Mouse (Mus musculus) heart, adult 8-10 months (tissue): Measurements from ENCODE around the gene Galntl6. TPM values are rescaled to one million over a fixed set of nuclear protein-coding genes. Genes with fewer than 3 reads are reported as not detected.

Experiments used
- DNase-seq: peaks from one replicate; pipeline ENCODE4 v3.0.0; 2022; ENCODE audit warnings: low spot score
- total RNA-seq, 4 experiments: library from RNA; stranded (reverse); gene quantifications; 2 replicates each; pipeline ENCODE4 v1.2.4; 2022

Gene Galntl6
- total RNA-seq, 4 experiments from 2014 or later, result not detected

DNA sequence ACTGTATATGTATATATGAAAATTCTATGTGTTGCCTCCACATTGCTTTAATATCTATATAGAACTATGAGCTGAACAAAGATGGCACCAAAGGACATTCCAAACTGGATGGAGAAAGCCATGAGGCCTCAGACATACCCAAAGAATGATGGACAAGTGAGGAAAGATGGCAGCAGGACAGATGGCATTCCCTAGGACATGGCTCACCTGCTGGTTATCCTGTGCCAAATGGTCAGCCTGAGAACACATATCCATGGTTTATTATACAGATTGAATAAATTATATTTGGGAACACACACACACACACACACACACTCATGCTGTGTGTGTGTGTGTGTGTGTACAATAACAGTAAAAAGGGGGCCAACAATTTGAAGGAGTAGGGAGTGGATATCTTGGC, 1063.4 kb downstream of the Galntl6 start:
- no peak for DNase-seq

DNA sequence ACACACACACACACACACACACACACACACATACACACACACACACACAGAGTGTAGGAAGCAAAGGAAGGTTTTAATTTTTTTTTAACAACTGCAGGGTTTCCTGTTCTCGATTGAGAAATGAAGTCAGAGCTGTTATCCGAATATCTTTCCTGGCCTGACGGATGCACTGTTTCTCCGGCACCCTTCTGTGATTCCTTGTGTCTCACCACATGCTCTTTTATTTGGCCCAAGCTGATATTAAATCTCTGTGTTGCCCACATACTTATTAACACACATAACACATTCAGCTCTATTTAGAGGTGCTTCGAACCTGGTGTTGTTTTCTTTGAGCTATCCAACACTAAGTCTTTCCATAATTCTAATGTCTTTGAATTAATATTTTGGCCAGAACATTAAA, 1069.0 kb downstream of the Galntl6 start:
- DNase-seq, result no peak

DNA sequence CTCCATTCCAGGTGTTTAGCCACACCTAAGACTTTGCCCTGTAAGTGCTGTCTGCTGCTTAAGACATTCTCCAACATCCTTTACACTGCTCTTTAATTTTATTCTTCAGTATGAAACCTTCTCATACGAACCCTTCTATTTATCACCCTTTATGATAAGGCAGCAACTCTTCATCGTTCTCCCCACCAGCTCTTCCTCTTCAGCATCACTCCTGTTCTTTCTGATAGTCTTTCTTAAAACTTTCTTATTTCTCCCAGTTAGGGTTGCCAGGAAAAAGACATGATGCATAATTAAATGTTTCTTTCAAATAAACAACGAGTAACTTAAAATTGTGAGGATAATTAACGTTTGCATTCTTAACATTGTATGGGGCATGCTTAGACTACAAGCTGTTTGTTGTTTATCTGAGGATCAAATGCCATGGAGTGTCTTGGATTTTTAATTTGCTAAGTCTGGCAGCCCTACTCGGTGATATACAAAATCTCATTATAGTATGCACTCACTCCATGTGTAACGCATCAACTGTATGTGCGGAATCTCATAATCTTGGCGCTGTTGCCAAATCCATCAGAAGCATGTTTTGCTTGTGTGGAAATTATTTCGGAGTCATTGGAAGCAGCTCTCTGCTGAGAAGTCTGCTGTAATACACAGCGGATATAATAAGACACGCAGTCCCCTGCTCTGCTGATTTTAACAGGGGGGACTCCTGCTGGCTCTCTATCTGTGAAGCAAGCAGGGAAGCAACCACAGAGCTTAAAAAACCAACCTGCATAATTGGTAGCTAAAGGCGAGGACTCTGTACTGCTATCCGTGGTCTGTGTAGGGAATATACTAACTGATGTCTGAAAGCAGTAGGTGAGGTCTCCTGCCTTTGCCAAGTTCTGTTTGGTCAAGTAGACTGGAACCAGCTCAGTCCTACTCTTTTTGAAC, 1069.7 kb downstream of the Galntl6 start:
- DNase-seq, result no peak

DNA sequence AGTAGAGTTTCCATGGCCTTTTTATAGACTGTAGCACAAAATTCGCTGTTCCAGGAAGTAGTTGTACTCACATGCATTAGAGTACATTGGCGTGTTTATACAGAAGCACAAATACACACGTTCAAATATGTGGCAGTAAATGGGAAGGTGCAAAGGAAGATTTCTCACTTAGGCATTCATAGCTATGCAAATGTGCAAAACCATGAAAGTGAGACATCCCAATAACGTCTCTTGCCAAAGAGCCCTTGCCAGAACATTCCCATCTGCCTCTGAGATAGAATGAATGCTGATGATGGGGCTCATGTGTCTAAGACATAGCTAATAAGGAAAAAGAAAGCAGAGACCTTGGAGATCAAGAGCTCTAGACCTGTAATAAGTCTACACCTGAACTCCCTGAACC, 1071.0 kb downstream of the Galntl6 start:
- no peak for DNase-seq

DNA sequence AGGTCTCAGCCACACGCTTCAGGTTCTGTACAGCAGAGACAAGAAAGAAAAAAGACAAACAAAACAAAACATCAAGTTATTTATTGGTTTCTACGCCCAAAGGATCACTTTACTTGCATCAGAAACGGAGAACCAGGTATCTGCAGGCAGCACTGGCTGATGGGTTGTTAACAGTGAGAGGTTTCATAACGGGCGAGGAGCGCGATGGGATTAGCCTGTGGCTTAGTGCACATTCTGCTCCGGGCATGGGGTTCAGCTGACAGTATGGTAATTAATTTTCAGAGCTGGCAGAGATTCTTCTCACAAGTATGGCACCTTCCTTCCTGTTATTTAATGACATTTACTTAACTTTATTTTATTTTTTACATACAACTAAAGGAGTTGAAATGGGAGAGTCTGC, 1075.1 kb downstream of the Galntl6 start:
- no peak for DNase-seq

DNA sequence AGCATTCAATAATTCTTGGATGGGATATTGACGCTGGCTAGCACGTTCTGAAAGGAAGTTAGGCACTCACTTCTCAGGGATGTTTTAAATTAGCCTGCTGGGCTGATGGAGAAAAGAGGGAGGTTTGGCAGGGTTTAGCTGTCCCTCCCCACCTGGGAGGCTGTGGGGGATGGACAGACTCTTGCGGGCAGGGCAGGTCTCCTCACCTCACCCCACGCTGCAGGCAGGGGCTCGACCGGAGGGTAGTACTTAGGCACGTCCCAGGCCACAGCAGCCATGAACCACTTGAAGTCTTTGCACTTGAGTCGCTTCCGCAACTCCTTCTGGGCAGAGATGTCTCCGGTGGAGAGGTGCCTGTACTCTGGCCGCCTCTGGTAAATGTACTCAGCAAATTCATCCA, 1075.5 kb downstream of the Galntl6 start:
- no peak for DNase-seq

DNA sequence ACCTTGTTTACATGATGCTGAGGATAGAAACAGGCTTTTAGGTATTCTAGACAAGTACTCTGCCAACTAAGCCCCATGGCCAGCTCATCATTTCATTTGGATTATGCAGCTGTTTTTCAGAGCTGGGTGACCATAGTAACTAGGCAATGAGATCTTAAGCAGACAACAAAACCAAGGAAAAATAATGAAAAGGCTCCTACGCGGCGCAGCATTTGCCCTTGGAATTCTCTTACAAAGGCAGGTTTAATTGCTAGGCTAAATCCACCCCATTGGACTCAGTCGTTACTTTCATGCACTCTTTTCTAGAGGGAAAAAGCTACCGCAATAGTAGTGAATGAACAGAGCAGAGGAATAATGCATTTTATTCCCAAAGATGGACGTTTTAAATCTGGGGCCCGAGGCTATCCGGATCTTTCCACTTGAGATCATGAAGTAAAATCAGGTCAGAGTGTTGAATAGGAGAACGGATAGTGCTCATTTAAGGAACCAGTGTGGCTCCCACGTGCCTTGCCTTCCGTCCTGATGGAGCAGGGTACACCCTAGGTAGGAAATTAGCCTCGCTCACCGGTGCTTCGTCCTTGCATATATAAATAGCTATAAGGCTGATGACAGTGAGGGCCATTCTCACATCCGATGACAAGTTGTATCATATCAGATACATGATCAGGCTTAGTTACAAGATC, 1076.1 kb downstream of the Galntl6 start:
- no peak for DNase-seq

DNA sequence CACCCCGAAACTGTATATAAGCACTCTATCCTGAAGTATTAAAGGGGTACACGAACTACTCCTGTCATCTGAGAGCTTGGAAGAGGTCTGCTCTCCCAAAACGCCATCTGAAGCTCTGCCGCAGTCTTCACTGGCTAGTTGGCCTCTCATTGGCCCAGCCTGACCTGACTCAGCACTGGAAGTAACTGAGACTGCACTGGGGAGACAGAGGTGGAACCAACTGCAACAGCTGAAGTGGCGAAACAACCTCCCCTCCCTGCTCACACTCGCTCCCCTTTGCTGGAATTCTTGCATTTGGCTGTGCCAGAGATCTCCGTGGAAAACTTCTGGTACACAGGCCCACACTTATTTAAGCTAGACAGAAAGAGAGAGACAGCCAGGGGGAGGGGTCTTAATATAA, 1089.3 kb downstream of the Galntl6 start:
- no peak for DNase-seq

DNA sequence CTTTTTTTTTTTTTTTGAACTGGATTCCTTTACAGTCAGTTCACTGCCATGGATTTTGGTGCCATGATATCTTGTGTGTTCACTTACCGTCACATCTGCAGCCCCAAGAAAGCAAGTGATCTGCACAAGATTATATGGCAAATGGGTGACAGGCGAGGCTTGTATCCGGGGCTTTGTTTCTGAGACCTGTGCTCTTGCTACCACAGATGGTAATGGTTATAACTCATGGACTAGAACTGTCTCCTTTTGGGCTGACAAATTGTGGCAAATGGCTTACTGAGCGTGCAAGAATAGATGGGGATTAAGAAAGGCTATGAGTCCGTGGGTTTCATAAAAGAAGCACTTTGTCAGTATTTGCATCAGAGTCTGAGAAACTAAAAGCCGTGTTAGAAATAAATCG, 1096.4 kb downstream of the Galntl6 start:
- DNase-seq, result no peak

DNA sequence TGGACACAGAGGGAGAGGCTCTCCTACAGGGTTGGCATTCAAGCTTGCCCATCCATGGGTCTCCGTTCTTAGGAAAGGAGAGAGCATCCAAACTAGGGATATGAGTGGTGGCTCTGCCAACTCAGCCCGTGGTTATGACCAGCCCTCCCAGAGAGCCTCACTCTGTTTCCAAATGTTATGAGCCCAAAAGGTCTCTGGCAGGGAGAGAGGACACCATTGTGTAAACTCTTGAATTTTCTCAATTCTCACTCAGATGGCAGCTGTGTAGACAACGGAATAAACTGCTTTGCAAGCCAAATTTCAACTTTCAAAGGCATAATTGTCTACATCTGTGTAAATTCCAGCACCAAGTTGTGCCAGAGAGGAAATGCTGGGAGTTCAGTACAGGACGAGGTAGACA, 1105.4 kb downstream of the Galntl6 start:
- no peak for DNase-seq

DNA sequence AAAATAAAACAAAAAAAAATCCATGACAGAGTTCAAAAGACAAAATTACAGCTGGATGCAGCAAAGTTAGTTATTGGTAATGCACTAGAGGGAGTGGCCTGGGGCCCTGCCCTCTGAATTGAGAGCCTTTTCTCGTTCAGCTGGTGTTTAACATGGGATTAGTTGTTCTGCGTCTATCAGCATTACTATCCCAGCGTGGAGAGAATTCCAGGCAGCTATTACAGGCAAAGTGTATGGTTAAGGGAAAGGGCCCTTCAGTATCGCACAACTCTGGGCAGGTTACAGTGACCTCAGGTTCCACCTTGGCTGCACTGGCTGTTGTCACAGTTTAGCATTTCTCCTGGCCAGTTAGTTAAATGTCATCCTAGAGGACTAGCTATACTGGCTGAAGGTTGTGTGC, 1107.3 kb downstream of the Galntl6 start:
- no peak for DNase-seq

DNA sequence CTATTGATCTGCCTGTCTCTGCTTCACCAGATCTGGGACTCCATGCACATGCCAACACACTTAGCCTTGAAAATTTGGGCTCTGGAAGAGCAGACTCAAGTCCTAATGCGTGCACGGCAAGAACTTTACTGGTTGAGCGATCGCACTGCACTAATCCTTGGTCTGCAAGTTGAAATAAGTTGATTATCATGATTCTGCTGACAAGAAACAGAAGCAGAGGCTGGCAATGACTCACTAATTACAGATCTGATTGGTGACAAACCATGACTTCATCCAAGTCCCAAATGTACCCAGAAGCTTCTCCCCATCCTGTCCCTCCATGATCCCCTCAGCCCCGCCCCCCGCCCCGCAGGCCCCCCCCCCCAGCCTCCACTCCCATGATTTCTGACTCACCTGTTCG, 1108.6 kb downstream of the Galntl6 start:
- no peak for DNase-seq

DNA sequence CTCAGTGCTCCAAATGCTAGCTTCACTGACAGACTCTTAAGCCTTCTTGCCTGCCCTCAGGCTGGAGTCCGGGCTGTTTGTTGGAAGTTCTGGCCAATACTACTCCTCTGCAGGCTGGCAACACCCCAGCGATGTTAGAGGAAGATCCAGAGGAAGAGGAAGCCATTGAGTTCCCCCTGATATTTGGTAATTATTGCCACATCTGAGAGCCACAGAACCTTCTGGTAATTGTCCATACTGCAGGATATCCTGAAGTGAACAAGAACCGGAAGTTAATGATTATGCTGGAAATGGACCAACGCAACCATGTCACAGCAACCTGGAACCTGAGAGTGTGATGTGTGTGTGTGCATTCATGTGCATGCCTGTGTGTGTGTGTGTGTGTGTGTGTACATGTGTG, 1111.2 kb downstream of the Galntl6 start:
- peak; percentile 37 for DNase-seq

DNA sequence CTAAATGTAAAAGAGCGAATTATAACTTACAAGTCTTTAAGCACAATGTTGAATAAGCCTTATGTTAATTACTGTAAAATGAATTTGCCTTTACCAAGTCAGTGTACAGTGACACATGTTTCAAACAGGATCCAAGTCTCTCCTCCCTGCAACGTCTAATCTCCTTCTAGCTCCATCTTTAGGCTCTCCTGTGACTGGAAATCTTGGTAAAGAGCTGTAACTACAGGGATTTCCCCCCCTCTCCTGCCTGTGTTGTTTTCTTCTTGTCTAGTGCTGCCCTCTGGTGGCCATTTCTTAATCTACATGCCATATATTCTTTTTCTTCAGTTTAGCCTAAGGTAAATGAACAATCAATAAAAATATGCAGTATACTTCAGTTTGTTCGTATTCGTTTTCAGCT, 1112.1 kb downstream of the Galntl6 start:
- DNase-seq, result peak; percentile 91

DNA sequence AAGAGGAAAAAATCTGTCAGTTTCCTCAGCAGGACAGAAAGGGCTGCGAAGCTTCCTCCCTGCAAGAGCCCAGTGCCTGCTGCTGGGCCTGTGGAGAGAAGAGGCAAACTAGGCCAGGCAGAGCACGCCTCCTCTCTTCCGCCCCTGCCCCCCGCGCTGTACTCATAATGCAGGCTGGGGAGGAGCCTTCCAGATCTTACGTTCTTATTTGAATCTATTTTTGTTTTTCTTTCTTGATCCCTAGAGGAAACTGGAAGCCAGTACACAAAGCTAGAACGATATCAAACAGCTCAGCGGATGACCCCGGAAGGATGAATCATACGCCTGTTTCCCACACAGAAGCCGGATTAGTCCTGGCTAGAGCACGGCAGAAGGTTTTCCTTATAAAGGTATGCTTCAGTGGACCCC, 1112.6 kb downstream of the Galntl6 start:
- peak; percentile 78 for DNase-seq

DNA sequence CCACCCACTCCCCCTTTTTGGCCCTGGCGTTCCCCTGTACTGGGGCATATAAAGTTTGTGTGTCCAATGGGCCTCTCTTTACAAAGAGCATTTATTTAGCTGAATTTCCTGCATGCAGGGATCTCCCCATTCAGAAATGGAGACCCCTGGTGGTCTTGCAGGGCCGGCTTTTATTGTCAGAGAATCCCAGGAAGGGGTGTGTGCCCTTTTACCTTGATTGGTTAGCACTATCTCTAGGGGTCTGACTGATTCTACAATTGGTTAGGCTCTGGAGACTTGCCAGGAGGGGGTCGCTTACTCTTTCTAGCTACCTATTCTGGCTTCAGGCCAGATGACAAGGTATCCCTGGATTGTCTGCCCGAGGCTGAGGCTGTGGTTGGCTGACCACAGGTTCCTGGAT, 1119.0 kb downstream of the Galntl6 start:
- DNase-seq, result no peak

DNA sequence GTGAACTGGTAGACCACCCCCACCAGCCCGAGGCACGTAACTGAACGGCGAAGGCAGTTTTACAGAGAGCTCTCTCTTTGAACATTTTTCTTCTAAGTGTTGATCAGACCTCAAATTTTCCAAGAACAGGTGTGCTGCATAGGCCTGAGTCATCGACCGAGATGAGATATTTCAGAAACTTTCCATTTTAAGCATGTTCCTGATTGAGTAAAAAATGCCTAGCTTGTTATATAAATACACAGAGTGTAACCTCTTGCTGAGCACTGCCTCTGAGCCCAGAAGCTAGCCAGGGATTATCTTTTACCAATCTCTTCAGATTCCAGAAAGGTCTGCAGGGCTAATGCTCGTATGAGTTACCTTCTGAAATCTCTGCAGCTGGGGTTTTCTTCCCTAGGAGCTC, 1120.2 kb downstream of the Galntl6 start:
- DNase-seq, result no peak

DNA sequence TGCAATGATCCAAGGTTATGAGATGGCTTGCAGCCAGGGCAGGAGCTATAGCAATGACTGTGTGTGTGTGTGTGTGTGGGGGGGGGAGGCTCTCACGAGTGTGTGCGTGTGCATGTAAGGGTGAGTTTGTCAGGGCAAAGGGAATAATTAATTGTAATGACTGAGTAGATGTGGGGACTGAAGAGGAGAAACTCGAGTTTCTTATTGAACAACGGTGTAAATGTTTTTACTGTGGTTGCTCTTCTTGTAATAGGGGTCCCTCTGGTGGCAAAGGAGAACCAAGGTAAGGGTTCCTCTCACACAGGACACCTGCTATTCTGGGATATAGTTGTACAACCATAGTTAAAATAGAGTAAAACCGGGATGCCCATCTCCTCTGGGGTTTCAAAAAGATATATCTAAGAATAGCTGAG, 1121.1 kb downstream of the Galntl6 start:
- DNase-seq, result peak; percentile 31

DNA sequence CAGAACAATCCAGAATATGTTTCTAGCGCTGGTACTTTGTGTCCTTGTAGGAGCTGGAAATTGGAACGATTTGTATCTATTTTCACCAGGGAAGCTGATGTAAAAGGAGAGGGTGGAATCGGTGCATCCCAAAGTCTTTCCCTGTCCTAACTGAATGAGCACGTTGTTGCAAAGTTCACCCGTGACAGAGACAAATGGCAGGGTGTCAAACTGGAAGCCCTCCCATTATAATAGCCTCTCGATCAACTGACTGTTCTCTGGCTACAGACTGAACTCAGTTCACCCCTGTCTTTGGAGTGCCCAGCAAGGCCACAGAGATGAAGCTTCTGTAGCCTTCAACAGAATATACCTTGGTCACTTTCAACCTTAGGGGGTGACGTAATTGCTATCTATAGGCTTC, 1132.9 kb downstream of the Galntl6 start:
- DNase-seq, result no peak

DNA sequence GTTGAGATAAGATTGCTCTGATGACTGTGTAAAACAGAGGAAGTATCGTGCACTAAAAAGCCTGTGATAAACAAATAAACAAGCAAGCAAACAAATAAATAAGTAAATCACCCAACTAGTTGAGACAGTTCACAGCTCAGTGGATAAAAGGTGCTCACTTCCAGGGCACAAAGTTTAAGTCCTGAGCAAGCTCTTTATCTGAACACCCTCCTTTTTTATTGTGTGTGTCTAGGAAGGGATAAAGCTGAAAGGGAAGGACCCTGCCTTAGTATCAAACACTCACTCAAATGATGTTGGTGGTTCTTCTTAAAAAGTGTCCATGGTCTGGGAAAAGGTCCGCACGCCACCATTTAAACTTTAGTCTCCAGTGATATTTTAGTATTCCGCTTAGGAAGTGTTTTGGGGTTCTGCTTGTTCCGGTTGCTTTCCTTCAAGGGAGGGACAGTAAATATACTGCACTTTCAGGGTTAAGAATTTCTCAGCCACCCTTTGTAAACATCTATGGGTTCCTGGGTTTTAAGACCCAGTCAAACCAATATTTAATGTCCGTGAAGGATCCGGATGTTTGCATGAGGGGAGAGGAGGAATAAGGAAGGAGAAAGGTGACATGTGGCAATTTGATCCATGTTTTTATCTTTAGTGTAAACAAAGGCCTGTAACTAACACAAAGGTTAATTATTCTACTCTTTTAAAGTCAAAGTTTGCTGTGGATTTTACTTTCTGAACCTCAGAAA, 1134.3 kb downstream of the Galntl6 start:
- no peak for DNase-seq

DNA sequence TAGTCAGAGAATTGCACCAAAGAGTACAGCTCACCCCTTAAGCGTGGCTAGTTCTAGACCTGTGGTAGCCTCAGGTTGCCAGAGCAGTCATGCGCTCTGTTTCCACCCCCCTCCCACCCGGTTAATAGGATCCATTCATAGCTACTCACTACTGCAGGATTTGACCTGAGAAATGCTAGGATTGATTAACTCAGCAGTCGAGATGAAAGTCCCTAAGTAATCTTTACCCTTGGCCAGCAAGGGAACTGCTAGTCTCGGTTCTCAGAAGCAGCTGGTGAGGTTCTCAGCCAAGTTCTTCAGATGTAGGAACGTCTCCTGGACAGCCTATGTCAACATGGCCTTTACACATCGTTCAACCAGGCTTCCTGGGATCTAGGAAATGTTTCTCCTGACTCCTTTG, 1135.7 kb downstream of the Galntl6 start:
- DNase-seq, result no peak

DNA sequence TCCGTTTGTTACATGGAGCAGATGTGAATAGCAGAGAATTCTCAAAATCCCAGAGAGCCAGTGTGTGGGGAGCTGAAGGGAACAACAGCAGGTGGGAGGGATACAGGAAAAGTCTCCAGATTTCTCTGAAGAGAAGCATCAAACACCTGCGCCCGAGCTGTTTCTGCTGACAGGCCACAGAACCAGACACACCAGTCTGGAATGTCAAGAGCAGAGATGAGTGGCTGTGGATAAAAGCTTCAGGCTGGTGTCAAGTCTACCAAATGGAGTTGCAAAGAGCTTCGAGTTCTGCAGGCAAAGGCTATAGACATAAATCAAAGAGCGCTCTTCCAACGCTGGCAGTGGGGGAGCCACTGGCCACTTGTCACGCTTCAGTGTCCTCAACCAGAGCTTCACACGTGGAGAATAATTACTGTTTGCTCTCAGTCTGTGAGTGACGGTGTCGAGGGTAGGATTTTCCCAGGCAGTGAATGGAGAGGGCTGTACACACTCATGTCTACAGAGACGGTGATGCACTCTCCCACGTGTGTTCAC, 1139.6 kb downstream of the Galntl6 start:
- no peak for DNase-seq
